11 mouse cellular contexts compared by ENCODE assay signal in the genomic region with DNA sequence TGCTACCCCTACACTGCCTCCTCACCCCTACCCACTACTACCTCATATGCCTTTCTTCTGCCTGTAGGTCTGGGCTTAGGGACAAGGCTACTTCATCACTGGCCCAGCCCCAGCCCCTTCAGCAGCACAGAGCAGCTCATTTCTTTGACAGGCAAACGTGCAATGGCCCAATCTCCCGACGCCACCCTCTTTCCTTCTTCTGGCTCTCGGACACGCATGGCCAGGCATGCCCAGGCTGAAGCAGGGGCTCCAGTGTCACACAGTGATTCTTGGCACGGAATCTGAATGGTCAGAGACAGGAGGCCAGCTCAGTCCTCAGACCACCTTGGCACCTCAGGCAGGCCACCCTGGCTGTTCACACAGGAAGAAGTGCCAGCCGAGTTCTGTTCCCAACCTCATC. TPM values are rescaled to one million over a fixed set of nuclear protein-coding genes. Genes with fewer than 3 reads are reported as not detected.
DNase-seq lines count a peak whose midpoint lies in the region; ATAC-seq and TF ChIP-seq lines count a peak whose summit lies in the region.
"Had no signal": no experiment of that assay in that cellular context is flagged by ENCODE, and none has a peak within 500 bp of the region (broad histone marks: within the 10 kb centered on the region; RNA-seq: fewer than 3 reads in every experiment).

No protein-coding gene starts in this region.

- H3K27me3 ChIP-seq in heart, embryonic 15.5 days: no peaks in the 10 kb centered on the region
- no peaks in the 10 kb centered on the region for H3K27me3 ChIP-seq in lung, embryonic 16.5 days (ENCODE audit: control insufficient read depth, insufficient read depth, low read depth, low read length)
- H3K27me3 ChIP-seq: CH12.LX had no signal

- no peak for TF ChIP-seq CTCF in embryonic fibroblast, embryonic 13.5 days (IDR thresholded peaks at IDR 0.05; ENCODE audit: borderline replicate concordance, insufficient read depth, low read length)

- no peak overlapping the region for H3K9ac ChIP-seq in heart, embryonic 15.5 days
- peak overlapping the region; percentile 12; the same call in 1 of the 2 replicates for H3K9ac ChIP-seq in lung, embryonic 16.5 days (ENCODE audit: low read length)

- no peak for TF ChIP-seq POLR2A in embryonic fibroblast, embryonic 13.5 days (IDR thresholded peaks at IDR 0.05; ENCODE audit: low read depth, low read length)

- H3K9me3 ChIP-seq in heart, embryonic 15.5 days (replicated peaks): no peaks in the 10 kb centered on the region
- no peaks in the 10 kb centered on the region for H3K9me3 ChIP-seq in lung, embryonic 16.5 days (ENCODE audit: control insufficient read depth, low read length)

- 47% methylated on average over 7 of the region's 7 CpGs for WGBS in heart, embryonic 15.5 days
- 30% methylated on average over 7 of the region's 7 CpGs for WGBS in lung, embryonic 16.5 days

- no peak for ATAC-seq in heart, embryonic 15.5 days (replicated peaks; ENCODE audit: insufficient number of reproducible peaks, insufficient read depth, low FRiP score, low read depth)
- ATAC-seq in lung, embryonic 16.5 days (ENCODE audit: low read depth): 0 out of 2 replicates have a peak, but pooled peaks have one; percentile 8

- DNase-seq in heart, adult 18-20 months: no peak
- DNase-seq in lung, adult 18-20 months: no peak
- peak; percentile 35 to 61 for DNase-seq in kidney, postnatal 4 days
- DNase-seq in adrenal gland, postnatal 25 days: no peak
- no peak for DNase-seq in adrenal gland, adult 18-20 months (ENCODE audit: low spot score in 2 of 2)

- H3K4me2 ChIP-seq in heart, embryonic 15.5 days: peak overlapping the region; percentile 27; the same call in 1 of the 2 replicates
- no peak overlapping the region for H3K4me2 ChIP-seq in lung, embryonic 16.5 days (ENCODE audit: low read depth, low read length)

- peaks cover 97% of the 10 kb centered on the region for H3K4me1 ChIP-seq in heart, embryonic 15.5 days (replicated peaks)
- H3K4me1 ChIP-seq in lung, embryonic 16.5 days (replicated peaks; ENCODE audit: control insufficient read depth, insufficient read depth, low read length): peaks cover 85% of the 10 kb centered on the region
- peaks cover 40% of the 10 kb centered on the region for H3K4me1 ChIP-seq in embryonic fibroblast, embryonic 13.5 days (ENCODE audit: control insufficient read depth, insufficient read depth, low read length)

- peak overlapping the region; percentile 72 for H3K27ac ChIP-seq in heart, embryonic 15.5 days
- H3K27ac ChIP-seq in lung, embryonic 16.5 days (ENCODE audit: low read length): peak overlapping the region; percentile 70; the same call in 1 of the 2 replicates
- peak overlapping the region; percentile 72 for H3K27ac ChIP-seq in embryonic fibroblast, embryonic 13.5 days (ENCODE audit: insufficient read depth, low read length)

- no peak overlapping the region for H3K4me3 ChIP-seq in heart, embryonic 15.5 days
- H3K4me3 ChIP-seq in lung, embryonic 16.5 days (ENCODE audit: low read length): no peak overlapping the region
- H3K4me3 ChIP-seq in embryonic fibroblast, embryonic 13.5 days (ENCODE audit: insufficient read depth, low read length): no peak overlapping the region

- H3K36me3 ChIP-seq in heart, embryonic 15.5 days: no peaks in the 10 kb centered on the region
- H3K36me3 ChIP-seq in lung, embryonic 16.5 days (ENCODE audit: control insufficient read depth, insufficient read depth, low read length): no peaks in the 10 kb centered on the region

RNA-seq across cellular contexts. Expression of a gene that starts 25.2 kb away (rescaled TPM):
- polyA plus RNA-seq in heart, embryonic 15.5 days (2015; fragmentation: Nextera tagmentation; extraction: Ambion mirVana): 4.6 and 5.1 TPM in 2 replicates
- total RNA-seq in heart, adult 18-20 months (2021): 10 to 100 TPM; 25.8 to 28.1 TPM
- 7.0 and 7.5 TPM in 2 replicates for polyA plus RNA-seq in lung, embryonic 16.5 days (2015; fragmentation: Nextera tagmentation; extraction: Ambion mirVana)
- polyA plus RNA-seq in embryonic fibroblast, embryonic 13.5 days (2011; ENCODE audit: insufficient read length, low read depth, missing spikeins): 141 and 142 TPM in 2 replicates
- total RNA-seq in adrenal gland, postnatal 25 days (2021): 34.2 and 78.1 TPM in 2 replicates
- 10 to 100 TPM; 39.1 to 86.4 TPM for total RNA-seq in adrenal gland, adult 18-20 months (2021)

RNA-seq across cellular contexts. Expression of a gene that starts 32.4 kb away (rescaled TPM):
- polyA plus RNA-seq in heart, embryonic 15.5 days (2015; fragmentation: Nextera tagmentation; extraction: Ambion mirVana): 0.68 and 2.3 TPM in 2 replicates
- 1 to 10 TPM in 1 of 2 experiments, under 1 TPM in 1; 0.90 to 1.3 TPM for total RNA-seq in heart, adult 18-20 months (2021)
- 0.55 and 1.8 TPM in 2 replicates for polyA plus RNA-seq in lung, embryonic 16.5 days (2015; fragmentation: Nextera tagmentation; extraction: Ambion mirVana)
- 2.6 and 5.6 TPM in 2 replicates for polyA plus RNA-seq in embryonic fibroblast, embryonic 13.5 days (2011; ENCODE audit: insufficient read length, low read depth, missing spikeins)
- total RNA-seq in adrenal gland, postnatal 25 days (2021): 2.6 and 3.5 TPM in 2 replicates
- total RNA-seq in adrenal gland, adult 18-20 months (2021): 1 to 10 TPM; 2.7 to 3.5 TPM
- total RNA-seq: gastrocnemius, postnatal 14 days had no signal
- polyA plus RNA-seq: limb, embryonic 11.5 days had no signal

Comparison
In these comparisons a context has a peak if more than half of its experiments do, and no peak if none do; other contexts are left out.
1. DNase-seq: peak in kidney, postnatal 4 days (2 of 2); none in heart, adult 18-20 months (0 of 2), lung, adult 18-20 months (0 of 2), adrenal gland, postnatal 25 days (single experiment) and adrenal gland, adult 18-20 months (0 of 2).
2. Peak in every context shown above with its lines, with median percentiles within 50 percentile points of each other: H3K27ac ChIP-seq.